Mouse (Mus musculus) C2C12 (cell line): Measurements from ENCODE around the gene Sorcs2.

Experiments
- CTCF ChIP-seq: IDR thresholded peaks from one replicate; pipeline ENCODE4 v1.5.1; 2011; ENCODE audit not compliant: control insufficient read depth, insufficient read depth, insufficient read length
- USF1 ChIP-seq: IDR thresholded peaks from one replicate; pipeline ENCODE4 v1.6.1; 2011; ENCODE audit warnings: low read depth, mild to moderate bottlenecking, control low read depth, moderate library complexity

- no peak for TF ChIP-seq CTCF
- no peak for TF ChIP-seq USF1
These were observed 388.5 kb downstream of the Sorcs2 start for GRCm38 (mm10) chr5:36009405-36009804.
